Mouse (Mus musculus) hindbrain, embryonic 10.5 days (tissue): Measurements from ENCODE around the gene Emc10. TPM values are rescaled to one million over a fixed set of nuclear protein-coding genes. Genes with fewer than 3 reads are reported as not detected.

ENCODE experiments used
- DNase-seq: peaks from one replicate; pipeline ENCODE4 v3.0.0-alpha.2; 2017; ENCODE audit warnings: low spot score
- H3K27ac ChIP-seq: fragments of 300-500 bp; sonication (generic); 2 replicates; pipeline ENCODE4 v1.5.1; 2016; ENCODE audit warnings: mild to moderate bottlenecking, moderate library complexity
- H3K27me3 ChIP-seq: fragments of 300-500 bp; sonication (generic); 2 replicates; pipeline ENCODE4 v1.6.1; 2016; ENCODE audit warnings: mild to moderate bottlenecking; ENCODE audit not compliant: poor library complexity, insufficient read depth, severe bottlenecking
- H3K36me3 ChIP-seq: fragments of 300-500 bp; sonication (generic); 2 replicates; pipeline ENCODE4 v1.6.1; 2016; ENCODE audit warnings: mild to moderate bottlenecking, moderate library complexity
- H3K4me1 ChIP-seq: fragments of 300-500 bp; sonication (generic); replicated peaks from 2 replicates; pipeline ENCODE4 v1.6.1; 2016; ENCODE audit warnings: mild to moderate bottlenecking
- H3K4me3 ChIP-seq: fragments of 300-500 bp; sonication (generic); 2 replicates; pipeline ENCODE4 v1.5.1; 2016; ENCODE audit warnings: mild to moderate bottlenecking, moderate library complexity
- H3K9me3 ChIP-seq: fragments of 300-500 bp; sonication (generic); 2 replicates; pipeline ENCODE4 v1.6.1; 2016; ENCODE audit warnings: mild to moderate bottlenecking, moderate library complexity
- WGBS: fragments of 180-500 bp; shearing (Covaris S2); methylation state at CpG from one replicate; pipeline ENCODE4 v1.1.7; 2016; 5-methylcytosine and 5-hydroxymethylcytosine counted together
- polyA plus RNA-seq: library from polyadenylated mRNA; unstranded; fragments of >200 nt; fragmentation: Nextera tagmentation; extraction: Ambion mirVana; gene quantifications from 2 replicates; pipeline ENCODE4 v1.2.1, GENCODE M21; 2016

The Emc10 gene
- polyA plus RNA-seq, 1 experiment from 2014 or later = 122 TPM

DNA sequence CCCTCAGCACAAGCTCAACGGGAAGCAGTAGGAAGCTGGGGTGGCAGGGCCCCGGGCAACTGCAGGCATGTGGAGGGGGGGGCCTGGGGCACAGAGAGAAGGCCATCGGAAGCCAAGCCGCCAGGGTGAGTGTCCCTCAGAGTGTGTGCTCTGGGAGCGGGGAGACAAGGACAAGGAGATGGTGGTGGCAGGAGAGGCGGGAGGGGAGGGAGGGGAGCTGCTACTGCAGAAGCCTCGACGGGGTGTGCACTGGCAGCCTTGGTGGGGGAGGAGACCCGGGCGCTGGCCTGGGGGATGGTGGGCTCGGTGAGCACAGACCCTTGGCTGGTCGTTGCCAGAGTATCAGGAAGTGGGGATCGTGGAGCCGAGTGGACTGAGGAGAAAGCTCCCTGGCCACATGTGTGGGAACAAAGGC is 53.9 kb downstream of the Emc10 start:
- H3K9me3 ChIP-seq = no peaks in the 10 kb centered on the region
- H3K27ac ChIP-seq = peak overlapping the region; percentile 98
- H3K4me3 ChIP-seq = peak overlapping the region; percentile 67
- WGBS = 5% methylated on average over 10 of the region's 14 CpGs
- DNase-seq = peak; percentile 66
- peaks cover 88% of the 10 kb centered on the region for H3K27me3 ChIP-seq
- peaks cover 29% of the 10 kb centered on the region for H3K36me3 ChIP-seq
- peaks cover 55% of the 10 kb centered on the region for H3K4me1 ChIP-seq

DNA sequence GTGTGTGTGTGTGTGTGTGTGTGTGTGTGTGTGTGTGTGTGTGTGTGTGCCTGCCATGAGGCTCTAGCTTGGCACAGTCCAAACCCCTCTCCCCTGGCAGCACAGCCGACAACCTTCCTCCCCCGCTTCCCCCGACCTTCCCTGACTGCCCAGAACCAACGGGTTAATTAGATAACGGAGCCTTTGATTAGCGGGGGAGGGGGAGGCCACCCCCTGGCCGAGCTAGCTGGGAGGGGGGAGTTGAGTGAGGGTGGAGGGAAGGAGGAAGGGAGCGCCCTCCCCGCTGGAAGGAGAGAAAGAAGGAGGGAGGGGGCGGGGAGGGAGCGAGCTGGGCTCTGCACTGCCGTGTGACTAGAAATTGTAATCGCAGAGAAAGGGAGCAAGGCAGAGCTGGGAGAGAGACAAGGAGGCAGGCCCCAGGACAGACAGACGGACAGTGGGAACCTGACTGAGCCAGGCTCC is 54.6 kb downstream of the Emc10 start:
- Histone ChIP-seq H3K36me3 (peaks cover 23% of the 10 kb centered on the region), H3K9me3 (no peaks in the 10 kb centered on the region), H3K4me3 (peak overlapping the region; percentile 67), H3K27me3 (peaks cover 91% of the 10 kb centered on the region), H3K4me1 (peaks cover 58% of the 10 kb centered on the region), H3K27ac (peak overlapping the region; percentile 98)
- under 1% methylated on average over 13 of the region's 14 CpGs for WGBS
- DNase-seq = peak; percentile 63

DNA sequence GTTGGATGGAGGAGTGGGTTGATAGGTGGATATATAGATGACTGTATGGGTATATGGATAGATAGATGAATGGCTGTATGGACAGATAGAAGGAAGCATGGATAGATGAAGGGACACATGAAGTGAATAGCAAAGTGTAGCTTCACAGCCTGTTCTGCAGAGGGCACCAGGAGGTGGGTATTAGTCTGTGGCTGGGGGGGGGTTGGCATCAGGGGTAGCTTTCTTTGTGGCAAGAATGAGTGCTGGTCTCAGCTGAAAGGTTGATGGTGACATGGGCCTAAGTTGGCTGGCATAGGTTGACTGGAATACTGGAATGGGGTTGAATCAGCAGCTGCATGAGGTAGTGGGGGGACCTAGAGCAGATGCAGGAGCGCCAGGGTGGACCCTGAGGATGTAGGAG is 55.1 kb downstream of the Emc10 start:
- H3K36me3 ChIP-seq = peaks cover 18% of the 10 kb centered on the region
- no peaks in the 10 kb centered on the region for H3K9me3 ChIP-seq
- H3K27ac ChIP-seq = peak overlapping the region; percentile 98
- H3K4me3 ChIP-seq = peak overlapping the region; percentile 67
- no peak for DNase-seq
- H3K4me1 ChIP-seq = peaks cover 58% of the 10 kb centered on the region
- 4% methylated on average over 1 of the region's 1 CpGs for WGBS
- peaks cover 91% of the 10 kb centered on the region for H3K27me3 ChIP-seq

DNA sequence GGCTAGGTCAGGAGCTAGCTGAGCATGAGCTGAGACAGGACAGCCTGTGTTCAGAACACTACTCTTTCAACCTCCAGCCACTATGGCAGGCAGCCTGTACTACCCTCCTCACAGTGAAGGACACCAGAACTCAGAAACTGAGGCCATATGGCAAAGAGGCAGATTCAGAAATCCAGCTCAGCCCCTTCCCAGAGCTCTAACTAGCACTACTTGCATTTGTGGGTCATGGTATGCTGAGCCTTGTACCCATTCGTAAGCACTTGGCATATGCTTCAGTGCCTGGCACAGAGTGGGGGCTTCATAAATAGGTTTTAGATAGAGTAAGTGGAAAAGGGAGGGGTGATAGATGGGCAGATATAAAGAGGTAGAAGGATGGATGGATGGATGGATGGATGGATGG is 55.9 kb downstream of the Emc10 start:
- H3K9me3 ChIP-seq = no peaks in the 10 kb centered on the region
- peaks cover 89% of the 10 kb centered on the region for H3K27me3 ChIP-seq

More for the DNA sequence above, 55.9 kb downstream of the Emc10 start:
- WGBS = 84% methylated on average over 1 of the region's 1 CpGs
- Histone ChIP-seq H3K4me1 (peaks cover 57% of the 10 kb centered on the region), H3K36me3 (peaks cover 11% of the 10 kb centered on the region), H3K27ac (no peak overlapping the region), H3K4me3 (no peak overlapping the region)
- DNase-seq = no peak

Other genes starting within 250 kb of the Emc10 start
- gene 1700028J19Rik, start 249.8 kb downstream of the Emc10 start, polyA plus RNA-seq = 1.0 and 1.5 TPM in 2 replicates
- 173 and 174 TPM in 2 replicates for gene 2410002F23Rik, start 249.8 kb downstream of the Emc10 start, polyA plus RNA-seq
- 0.09 and 0.12 TPM in 2 replicates for gene Acp4, start 239.2 kb downstream of the Emc10 start, polyA plus RNA-seq
- gene Gm15517, start 235.1 kb downstream of the Emc10 start, polyA plus RNA-seq = not detected in 2 replicates
- 1.8 and 2.1 TPM in 2 replicates for gene Clec11a, start 189.6 kb downstream of the Emc10 start, polyA plus RNA-seq
- gene Shank1, start 186.3 kb downstream of the Emc10 start, polyA plus RNA-seq = 1.2 and 4.6 TPM in 2 replicates
- 2.7 and 3.0 TPM in 2 replicates for gene Syt3, start 112.4 kb downstream of the Emc10 start, polyA plus RNA-seq
- gene 1700008O03Rik, start 110.7 kb downstream of the Emc10 start, polyA plus RNA-seq = 2.1 and 2.7 TPM in 2 replicates
- gene Lrrc4b, start 67.5 kb downstream of the Emc10 start, polyA plus RNA-seq = 1.7 and 4.4 TPM in 2 replicates
- 0.78 and 1.8 TPM in 2 replicates for gene Aspdh, start 31.1 kb downstream of the Emc10 start, polyA plus RNA-seq
- 86.2 and 89.2 TPM in 2 replicates for gene Josd2, start 28.5 kb downstream of the Emc10 start, polyA plus RNA-seq
- gene Fam71e1, start 52 bp upstream of the Emc10 start, polyA plus RNA-seq = 17.1 and 20.5 TPM in 2 replicates
- 0.10 and 0.12 TPM in 2 replicates for gene Mybpc2, start 28.1 kb upstream of the Emc10 start, polyA plus RNA-seq
- 0.09 TPM in 1 of 2 replicates, not detected in the other for gene Spib, start 35.5 kb upstream of the Emc10 start, polyA plus RNA-seq
- 133 and 161 TPM in 2 replicates for gene Pold1, start 52.3 kb upstream of the Emc10 start, polyA plus RNA-seq
- gene Nr1h2, start 57.4 kb upstream of the Emc10 start, polyA plus RNA-seq = 83.2 and 94.9 TPM in 2 replicates
- 0.38 and 0.86 TPM in 2 replicates for gene Napsa, start 75.9 kb upstream of the Emc10 start, polyA plus RNA-seq
- gene Kcnc3, start 94.1 kb upstream of the Emc10 start, polyA plus RNA-seq = 1.3 and 1.5 TPM in 2 replicates
- gene Myh14, start 174.3 kb upstream of the Emc10 start, polyA plus RNA-seq = 1.5 and 2.4 TPM in 2 replicates
- gene Izumo2, start 212.2 kb upstream of the Emc10 start, polyA plus RNA-seq = not detected in 2 replicates